Mouse (Mus musculus) C2C12 (cell line): Measurements from ENCODE around the gene Cyp27a1.

Experiments
- CTCF ChIP-seq: IDR thresholded peaks from one replicate; pipeline ENCODE4 v1.5.1; 2011; ENCODE audit not compliant: control insufficient read depth, insufficient read depth, insufficient read length
- MAX ChIP-seq: IDR thresholded peaks from one replicate; pipeline ENCODE4 v1.6.1; 2011; ENCODE audit warnings: mild to moderate bottlenecking, control low read depth
- MYOD1 ChIP-seq: IDR thresholded peaks from one replicate; pipeline ENCODE4 v1.6.1; 2011; ENCODE audit warnings: low read depth; ENCODE audit not compliant: control insufficient read depth, insufficient read length

DNA sequence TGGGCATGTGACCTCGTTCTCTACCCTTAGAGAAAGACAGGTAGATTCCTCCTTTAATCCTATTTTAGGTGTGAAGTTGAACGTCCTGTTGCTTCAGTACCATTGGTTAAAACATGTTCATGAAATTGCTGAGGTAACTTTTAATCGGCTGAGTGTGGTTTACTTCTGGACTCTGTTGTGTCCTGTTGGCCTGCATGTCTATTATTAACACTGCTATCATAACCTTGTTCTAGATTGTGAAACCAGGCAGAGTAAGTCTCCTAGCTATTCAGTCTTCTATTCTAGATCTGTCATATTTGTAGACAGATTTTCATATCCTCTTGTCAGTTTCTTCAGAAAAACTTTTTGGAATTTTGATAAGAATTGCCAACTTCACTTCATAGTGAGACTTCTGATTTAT lies 45.0 kb upstream of the Cyp27a1 start:
- TF ChIP-seq MAX = no peak
- TF ChIP-seq CTCF = no peak
- no peak for TF ChIP-seq MYOD1
